Mouse (Mus musculus) 416B (cell line): Measurements from ENCODE around the gene Tceal7.
A peak's percentile ranks its signal among the peaks of the same experiment; 100 is the strongest.
"Not testable (repeated sequence)": the region's sequence is repeated elsewhere in the genome, so short reads cannot be mapped to it uniquely, and the experiment has no call there.

Experiments
- DNase-seq: peaks from one replicate; pipeline ENCODE4 v3.0.0; 2011; ENCODE audit warnings: low read depth

Tceal7 gene

DNA sequence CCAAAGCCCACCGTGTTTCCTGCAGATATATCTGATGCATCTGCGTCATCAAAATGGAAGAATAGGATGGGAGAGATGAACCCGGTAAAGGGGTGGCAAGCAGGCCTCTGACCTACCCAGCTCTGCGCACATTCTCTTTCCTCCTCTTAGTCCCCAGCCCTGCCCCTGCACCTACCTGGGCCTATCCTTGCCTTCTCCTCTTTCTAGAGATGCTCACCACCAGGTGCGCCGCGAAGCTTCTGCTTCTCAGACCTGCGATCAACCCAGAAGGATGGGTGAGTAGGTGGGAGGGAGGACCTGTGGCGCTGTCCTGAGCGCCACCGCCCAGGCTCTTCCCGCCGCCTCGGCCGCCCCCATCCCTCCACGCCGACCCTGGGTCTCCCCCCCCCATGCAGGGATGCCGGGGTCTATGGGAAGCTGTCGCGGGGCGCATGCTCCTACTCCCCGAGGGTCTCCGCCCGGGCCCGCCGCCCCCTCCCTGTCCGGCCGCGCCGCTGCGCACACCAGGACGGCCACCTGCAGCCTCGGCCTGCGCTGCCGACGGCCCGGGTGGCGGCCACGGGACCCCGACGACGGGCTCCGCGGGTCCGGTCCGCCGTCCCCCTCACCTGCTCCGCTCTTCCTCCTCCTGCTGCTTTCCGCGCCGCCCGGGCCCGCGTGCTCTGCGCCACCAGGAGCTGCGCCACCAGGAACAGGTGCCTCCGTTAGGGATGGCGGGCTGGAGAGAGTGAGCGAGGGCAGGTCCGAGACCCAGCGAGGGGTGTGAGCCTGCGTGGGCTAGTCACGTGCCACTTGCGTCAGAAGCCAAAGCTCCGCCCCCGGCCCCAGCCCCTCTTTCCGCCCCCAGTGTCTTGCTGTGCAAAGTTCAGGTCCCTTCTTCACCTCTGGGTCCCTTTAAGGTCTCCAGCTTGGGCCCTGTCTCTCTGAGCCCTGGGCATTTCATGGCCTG, at the start of gene Tceal7, which contains the start of gene Bex1:
Tceal7 (plus strand) TSS at position 51 of the 949 bp plus-strand sequence.
Bex1 (minus strand) TSS at position 785 of the 949 bp plus-strand sequence.
- not testable (repeated sequence) for DNase-seq

DNA sequence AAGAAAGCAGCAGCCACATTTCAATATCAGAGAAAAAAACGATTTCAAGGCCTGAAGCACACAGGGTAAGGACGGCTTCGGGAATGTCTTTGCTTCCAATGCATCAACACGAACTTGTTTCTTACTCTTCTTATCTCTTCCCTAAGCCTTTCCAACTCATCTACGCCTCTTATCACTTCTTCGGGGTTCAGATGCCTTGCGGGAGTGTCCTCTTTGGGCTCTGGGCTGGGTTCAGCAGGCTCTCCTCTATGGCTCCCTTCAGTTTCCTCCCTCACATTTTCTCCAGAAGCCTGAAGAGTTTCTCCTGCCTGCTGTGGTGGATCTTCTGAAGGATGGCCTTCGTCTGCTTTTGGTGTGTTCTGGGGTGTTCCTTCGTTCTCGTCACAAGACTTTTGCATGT, 44.0 kb upstream of the Tceal7 start:
- DNase-seq, result no peak

DNA sequence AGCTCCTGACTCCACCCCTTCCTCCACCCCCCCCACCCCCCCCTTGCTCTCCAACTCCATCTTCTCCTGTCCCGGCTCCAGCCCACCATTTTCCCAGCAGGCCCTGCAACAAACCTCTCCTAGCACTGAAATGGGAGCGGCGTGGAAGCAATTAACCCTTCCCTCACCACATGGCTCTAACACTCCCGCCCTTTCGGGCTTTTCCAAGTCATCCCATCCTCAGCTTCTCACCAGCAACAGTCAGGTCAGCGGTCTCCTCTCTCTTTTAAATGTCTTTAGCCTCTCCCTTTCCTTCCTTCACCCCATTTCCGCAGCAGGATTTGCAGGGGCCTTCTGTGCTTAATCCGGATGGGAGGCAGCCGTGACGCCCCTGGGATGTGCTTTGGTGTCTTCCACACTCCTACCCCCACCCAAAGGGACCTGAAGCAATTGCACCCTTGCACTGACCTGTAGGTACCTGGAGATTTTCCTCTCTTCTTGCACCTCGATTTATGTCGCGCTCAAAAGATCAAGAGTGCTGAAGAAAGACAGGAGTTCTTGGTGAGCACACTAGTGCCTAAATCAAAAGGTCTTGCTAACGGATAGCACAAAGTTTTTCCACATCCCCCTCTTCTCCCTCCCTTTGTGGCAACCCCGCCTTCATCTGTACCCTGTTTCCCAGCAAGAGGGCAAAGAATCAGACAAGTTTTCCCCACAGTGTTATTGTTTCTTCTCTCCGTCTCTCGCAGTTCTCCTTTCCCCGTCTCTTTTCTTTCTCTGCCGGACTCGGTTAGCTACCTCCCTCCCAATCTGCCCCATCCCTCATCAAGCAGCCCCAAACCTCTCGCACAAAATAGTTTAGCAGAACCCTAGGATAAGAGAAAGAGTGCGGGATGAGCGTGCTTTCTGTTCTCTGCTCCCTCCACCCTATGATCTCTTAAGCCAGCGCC, 43.1 kb upstream of the Tceal7 start:
- DNase-seq, result no peak

DNA sequence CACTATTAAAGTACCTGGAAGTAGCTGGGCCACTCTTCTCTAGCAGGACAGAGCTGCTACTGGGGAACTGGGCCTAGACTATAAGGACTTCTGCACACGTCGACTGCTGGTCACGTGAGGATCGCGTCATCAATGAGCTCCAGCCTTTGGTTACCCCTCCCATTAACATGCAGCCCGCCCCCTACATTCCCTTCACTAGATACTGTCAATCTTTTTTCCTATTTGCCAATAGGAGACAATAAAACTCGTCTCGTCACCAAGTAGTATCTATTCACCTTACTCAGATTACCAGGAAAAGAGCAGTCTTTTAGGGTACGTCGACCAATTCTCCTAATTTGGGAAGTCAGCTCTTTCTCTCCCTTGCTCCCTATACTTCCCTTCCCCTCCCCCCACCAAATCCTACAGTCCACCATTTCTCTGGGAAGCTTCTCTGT, 42.4 kb upstream of the Tceal7 start, which contains the start of gene Tceal8:
Tceal8 (minus strand) TSS at position 225 of the 434 bp plus-strand sequence.
- DNase-seq, result no peak

DNA sequence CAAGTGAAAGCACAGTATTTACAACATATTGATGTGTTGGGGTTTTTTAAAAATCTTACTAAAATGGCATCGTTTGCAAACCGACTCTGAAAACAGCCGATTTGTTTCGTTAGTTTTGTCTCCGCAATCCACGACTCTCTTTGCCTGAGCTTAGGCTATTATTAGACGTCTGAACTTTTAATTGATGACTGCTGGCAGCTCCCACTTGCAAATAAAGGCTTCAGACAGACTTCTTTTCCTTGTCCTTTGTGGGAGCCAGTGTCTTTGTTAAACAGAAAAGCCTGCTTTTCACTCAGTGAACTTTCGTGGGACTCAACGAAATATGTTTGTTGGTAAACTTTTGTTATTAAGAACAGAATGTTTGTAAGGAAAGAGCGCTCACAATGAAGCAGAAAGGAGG, 41.8 kb upstream of the Tceal7 start:
- DNase-seq, result no peak

DNA sequence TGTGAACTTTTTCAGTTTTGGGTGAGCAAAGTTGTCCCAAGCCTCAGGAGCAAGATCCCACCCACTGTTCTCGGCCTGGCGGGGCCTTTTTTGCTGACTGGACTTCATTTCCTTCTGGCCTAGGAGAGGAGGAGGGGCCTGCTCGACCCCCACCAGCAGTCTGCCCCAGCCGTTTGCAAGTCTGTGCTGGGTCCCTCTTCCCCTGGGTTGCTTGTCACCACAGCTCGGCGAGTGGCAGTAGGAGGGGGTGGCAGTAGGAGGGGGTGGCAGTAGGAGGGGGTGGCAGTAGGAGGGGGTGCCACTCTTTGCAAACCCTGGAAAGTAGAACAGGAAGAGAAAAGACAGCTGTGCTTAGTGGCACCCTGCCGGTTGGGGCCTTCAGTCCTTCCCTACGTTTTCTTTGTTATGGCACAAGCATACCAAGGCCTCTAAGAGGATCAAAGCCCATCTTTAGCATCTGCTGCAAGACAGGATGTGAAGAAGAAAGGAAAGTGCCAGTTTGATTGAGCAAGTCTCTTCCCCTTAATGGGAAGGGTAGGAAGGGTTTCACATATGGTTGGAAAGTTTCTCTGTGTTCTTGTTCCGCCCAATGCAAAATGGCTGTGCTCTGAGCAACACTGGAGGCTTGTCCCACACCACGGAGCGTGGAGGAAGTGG, 33.6 kb upstream of the Tceal7 start:
- no peak for DNase-seq

DNA sequence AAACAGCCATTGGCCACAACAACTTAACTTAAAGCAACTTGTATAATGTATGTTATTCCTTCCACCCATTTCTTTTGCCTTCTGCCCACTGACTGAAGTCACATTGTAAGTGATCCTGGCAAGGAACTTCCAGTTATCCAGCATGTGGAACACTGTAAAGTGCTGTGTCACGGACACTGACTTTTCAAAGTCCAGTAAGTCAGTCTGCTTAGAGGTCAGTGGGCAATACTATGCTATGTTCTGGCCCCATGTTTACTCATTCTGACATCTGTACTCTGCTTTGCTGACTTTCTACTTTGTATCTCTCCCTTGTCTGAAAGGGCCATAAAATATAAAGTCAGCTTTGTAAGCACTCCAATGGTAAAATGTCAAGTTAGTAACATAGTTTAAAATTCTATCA, 31.5 kb upstream of the Tceal7 start:
- DNase-seq, result no peak

DNA sequence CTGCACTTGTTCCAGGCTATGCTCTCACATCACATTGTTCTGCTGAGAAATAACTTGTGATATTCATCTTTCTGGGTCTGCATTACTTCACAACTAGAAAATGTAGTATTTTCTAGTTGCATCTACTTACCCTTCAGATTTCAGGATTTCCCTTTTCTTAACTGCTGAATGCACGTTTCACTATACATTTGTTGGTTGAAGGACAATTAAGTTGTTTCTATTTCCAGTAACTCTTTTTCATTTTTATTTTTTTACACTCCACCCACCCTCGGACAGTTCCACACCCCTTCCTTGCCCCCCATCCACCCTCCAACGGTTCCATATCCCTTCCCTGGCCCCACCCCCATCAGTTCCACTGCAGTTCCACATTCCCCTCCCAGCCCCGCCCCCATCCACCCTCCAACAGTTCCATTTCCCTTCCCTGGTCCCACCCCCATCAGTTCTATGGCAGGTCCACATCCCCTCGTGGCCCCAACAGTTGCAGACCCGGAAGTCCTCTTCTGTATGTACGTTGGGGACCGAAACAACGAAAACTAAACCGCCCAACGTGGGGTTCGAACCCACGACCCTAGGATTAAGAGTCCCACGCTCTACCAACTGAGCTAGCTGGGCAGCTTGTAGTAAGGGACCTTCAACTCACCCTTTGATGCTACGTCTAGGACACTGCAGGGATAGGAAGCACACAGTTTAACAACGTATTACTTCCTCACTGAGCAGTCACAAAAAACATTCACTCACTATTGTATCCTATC, 19.2 kb upstream of the Tceal7 start:
- peak; percentile 1 for DNase-seq

DNA sequence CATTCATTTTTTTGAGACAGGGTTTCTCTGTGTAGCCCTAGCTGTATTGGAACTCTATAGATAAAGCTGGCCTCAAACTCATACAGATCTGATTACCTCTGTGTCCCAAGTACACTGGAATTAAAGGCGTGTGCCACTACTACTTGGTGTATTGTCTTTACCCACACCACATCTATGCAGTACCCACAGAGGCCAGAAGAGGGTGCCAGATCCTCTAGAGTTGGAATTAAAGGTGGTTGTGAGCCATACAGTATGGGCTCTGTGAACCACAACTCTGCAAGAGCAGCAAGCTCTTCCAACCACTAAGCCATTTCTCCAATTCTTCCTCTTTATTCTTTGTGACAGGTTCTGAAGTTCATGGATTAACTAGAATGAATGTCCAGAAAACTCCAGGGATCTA, 17.7 kb upstream of the Tceal7 start:
- peak; percentile 15 for DNase-seq

DNA sequence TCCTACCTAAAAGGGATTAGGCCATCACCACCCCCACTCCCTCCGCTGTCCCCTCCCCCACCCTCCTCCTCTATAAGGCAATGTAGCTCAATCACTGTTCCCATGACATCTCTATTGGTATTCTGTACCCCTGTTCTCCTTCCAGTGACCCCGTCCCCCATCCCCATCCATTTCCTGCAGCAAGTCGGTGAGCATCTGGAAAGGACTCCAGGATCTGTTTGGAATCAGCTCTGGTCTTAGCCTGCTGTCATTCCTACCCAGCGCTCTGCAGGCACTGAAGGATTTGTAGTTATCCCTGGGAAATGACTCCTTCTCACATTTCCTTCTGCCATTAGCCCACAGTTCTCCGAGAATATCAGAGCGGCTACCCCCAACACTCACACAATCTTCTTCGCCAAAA, 11.3 kb upstream of the Tceal7 start:
- no peak for DNase-seq

DNA sequence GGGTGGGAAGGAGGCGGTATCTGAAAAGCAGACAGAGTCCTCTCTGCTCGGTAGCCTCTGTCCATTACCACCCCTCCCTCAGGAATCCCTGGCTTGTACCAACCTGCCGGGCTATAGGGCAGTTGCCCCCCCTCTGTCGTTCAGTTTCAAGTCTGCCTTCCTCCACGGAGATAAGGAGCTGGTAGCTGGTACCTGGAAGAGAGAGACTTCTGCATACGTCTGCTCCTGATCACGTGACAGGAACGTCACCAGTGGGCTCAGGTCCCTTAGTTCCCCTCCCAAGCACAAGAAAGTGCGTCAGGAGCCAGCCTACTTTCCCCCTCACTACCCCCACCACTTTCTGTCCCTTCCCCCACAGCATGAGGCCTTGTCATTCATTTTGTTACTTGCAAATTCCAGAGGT, 10.9 kb upstream of the Tceal7 start, which contains the start of gene Tceal5:
Tceal5 (minus strand) TSS at position 213 of the 403 bp plus-strand sequence.
- no peak for DNase-seq

DNA sequence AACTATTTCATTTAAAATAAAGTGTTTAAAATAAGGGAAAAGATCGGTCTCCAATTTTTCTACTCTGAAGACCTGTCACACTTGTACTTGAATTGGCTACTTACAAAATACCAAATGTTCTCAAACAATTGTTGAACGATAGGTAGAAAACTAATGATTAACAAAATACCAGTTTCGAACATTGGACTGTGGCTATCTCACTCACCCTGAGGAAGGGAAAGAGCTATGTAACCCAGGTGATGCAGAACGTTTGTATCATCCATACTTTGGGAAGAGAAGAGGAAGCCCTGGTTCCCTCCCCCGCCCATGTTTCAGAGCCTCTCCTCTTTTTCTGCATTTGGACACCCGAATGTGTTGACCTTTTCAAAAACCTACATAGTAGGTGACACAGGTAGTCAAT, 10.2 kb upstream of the Tceal7 start:
- no peak for DNase-seq

DNA sequence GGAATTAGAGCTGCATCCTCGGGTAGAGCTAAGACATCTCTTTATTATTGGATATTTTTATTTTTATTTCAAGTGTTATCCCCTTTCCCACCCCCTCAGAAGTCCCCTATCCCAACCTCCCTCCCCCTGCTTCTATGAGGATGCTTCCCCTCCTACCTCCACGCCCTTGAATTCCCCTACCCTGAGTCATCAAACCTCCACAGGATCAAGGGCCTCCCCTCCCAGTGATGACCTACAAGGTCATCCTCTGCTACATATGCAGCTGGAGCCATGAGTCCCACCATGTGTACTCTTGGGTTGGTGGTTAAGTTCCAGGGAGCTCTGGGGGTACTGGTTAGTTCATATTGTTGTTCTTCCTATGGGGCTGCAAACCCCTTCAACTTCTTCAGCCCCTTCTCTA, 1.2 kb upstream of the Tceal7 start:
- no peak for DNase-seq

DNA sequence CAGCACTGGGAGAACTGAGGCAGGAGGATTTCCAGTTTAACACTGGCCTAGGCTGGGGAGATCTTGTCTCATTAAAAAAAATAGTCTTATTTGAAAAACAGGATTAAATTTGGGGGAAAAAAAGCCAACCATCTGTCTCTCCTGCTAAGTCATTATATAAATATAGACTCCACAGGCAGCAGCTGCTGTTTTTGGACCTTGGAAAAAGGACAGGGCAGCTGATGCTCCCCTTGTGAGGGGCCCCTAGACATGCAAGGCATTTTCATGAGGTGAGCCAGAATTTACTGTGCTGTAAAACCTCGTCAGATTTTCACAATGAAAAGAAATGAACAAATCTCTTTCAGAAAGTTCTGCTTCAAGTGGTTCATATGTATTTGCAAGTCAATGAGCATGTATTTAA, 1.7 kb downstream of the Tceal7 start:
- no peak for DNase-seq

DNA sequence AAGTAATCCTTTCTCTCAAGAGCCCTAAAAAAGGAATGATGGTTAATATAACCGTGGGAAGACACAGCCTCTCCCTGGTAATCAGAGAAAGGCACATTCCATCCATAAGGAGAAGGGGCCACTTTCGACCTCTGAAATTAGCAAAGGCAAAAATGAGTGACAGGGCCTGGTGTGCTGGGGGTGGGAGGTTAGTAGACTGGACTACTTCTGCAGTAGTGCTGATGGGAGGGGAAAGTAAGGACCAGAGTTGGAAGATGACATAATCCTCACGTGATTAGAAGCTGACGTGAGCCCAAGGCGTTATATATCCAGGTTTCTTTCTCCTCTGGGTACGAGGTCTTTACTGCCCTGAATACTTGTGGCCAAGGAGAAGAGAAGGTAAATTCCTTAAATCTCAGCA, 9.1 kb downstream of the Tceal7 start:
- DNase-seq, result no peak

DNA sequence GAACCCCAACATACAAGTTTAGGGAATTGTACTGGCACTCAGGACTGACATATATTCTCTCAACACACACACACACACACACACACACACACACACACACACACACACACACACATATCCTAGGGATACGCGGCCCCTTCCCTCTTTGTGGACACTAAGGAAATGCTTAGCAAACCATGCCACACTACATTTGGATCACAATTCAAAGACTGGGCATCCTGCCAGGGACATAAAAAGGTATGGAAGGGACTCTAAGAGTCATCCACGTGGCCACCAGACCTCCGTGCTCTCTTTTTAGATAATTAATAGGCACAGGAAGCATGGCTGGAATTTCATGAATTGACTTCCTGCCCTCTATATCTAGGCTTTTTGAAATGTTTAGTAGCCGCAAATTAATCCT, 13.2 kb downstream of the Tceal7 start:
- DNase-seq, result no peak

DNA sequence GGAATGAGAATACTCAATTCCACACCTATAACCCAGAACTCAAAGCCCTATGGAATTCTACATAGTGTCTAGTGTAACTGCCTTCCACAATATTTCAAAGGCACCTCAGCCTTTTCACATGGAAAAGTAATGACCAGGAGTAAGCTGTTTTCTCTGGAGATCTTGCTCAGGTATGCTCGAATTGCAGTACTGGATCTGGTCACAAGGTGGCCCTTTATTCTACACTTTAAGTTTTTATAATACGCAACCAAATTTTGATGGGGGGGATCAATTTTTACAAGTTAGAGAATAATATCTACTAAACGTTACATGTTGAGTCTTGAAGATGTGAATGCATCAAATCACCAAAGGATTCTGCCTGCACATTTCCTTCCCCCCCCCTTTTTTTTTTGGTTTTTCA, 23.5 kb downstream of the Tceal7 start:
- peak; percentile 10 for DNase-seq

DNA sequence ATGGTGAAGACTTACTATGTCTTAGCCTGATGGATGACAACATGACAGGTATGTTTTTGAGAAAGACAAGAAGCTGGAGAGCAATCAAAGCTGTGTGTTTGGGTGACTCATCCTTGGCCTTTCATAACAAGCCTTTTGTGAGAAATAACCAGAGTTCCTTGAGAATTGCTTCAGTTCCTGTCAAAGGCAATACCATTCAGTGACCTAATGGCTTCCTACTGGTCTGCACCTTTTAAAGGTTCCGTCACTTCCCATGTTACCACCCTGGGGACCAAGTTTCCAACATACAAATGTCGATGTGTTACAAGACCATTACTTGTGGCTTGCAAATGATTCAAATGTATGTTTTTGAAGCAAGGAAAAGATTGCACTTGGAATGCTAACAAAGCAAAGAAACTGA, 28.6 kb downstream of the Tceal7 start:
- DNase-seq, result peak; percentile 50

DNA sequence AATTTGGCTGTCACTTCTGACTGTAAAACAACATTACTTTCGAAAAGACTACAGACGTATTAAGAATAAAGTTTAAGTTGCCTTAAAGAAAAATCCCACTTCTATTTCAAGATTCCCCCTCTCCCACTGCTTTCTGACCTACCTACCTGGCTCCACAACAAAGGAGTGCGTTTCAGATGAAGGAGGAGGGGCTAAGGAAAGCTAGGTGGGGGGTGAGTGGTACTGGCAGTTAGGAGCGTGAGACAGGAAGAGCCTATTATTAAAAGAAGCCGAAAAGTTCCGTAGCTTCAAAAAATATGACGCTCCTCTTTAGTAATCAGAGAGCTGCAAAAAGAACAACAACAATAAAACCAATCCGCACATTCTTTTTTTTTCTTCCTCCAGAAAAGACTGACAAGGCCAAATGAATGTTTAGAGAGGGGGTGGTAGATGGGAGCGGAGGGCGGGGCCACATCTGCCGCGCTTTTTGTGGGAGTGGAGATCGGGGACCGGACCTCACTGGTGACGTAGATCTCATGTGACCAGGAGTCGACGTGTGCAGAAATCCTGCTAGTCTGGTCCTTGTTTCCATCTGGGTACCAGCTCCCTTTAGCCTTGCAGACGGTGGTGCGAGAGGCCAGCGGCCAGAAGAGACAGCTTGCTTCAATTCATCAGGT, 30.1 kb downstream of the Tceal7 start, which contains the start of gene Tceal9:
Tceal9 (plus strand) TSS at position 506 of the 656 bp plus-strand sequence.
- peak; percentile 83 for DNase-seq

DNA sequence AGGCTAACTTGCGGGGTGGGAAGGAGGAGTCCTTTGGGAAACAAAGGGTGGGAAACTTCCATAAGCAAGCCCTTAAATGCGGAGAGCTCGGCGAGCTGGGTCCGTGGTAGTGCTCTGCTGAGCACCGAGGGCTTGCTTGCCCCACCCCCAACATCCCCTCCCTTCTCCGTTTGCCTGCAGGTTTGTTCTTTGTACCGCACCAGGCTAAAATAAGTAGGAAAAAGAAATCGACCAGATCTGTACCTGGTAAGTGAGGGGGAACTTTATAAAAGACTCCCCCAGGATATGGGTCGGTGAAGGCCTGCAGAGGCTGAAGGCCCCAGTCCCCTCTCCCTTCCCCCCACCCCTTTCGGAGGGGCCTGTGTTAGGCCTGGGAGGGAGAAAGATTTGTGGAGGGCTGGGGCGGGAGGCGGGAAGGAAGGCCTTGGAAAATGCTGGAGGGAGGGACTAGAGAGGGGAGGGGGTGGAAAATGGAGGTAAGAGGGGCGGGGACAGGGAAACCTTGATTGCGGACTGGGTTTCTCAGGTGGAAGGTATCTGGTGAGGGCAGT, 31.0 kb downstream of the Tceal7 start:
- peak; percentile 3 for DNase-seq
